Comparison of ENCODE assay signal across 7 mouse cellular contexts in the genomic region with DNA sequence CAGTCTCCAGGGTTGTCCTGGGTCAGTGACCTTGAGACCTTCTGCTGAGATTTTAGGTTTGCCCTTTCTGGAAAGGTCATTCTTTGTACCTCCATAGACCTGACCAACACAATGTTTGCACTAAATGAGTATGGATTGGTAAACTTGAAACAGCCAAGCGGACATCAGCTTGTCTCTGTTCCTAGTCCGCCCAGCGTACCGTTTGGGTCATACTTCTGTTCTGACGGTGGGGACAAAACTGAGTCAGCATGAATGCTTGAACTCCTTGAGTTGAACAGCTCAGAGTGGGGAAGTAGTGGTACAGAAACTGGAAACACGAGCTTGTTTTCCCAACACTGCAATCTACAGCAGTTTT. TPM values are rescaled to one million over a fixed set of nuclear protein-coding genes. Genes with fewer than 3 reads are reported as not detected.
DNase-seq lines count a peak whose midpoint lies in the region; ATAC-seq and TF ChIP-seq lines count a peak whose summit lies in the region.

No protein-coding gene starts in this region.

- no peak for DNase-seq in spleen, adult 2 months (ENCODE audit: low read depth in 1 of 2, low spot score in 2 of 2)
- no peak for DNase-seq in spleen, postnatal 14 days (ENCODE audit: low spot score in 2 of 2)
- DNase-seq in hindbrain, embryonic 14.5 days (ENCODE audit: low spot score) = peak; percentile 51
- DNase-seq in lung, postnatal 10 days = peak; percentile 36
- DNase-seq in gastrocnemius, postnatal 4 days (ENCODE audit: low spot score in 2 of 2) = no peak

- no peak for TF ChIP-seq POLR2A in spleen, adult 2 months (IDR thresholded peaks at IDR 0.05; ENCODE audit: low read depth, low read length)

- H3K4me2 ChIP-seq in embryonic facial prominence, embryonic 15.5 days (replicated peaks) = peak overlapping the region; percentile 77
- H3K4me2 ChIP-seq in hindbrain, embryonic 14.5 days (replicated peaks) = peak overlapping the region; percentile 72
- H3K4me2 ChIP-seq in stomach, embryonic 16.5 days (ENCODE audit: low read depth, low read length) = peak overlapping the region; percentile 77

- H3K36me3 ChIP-seq in spleen, adult 2 months (ENCODE audit: control insufficient read depth, insufficient read depth, low read length) = no peaks in the 10 kb centered on the region
- no peaks in the 10 kb centered on the region; the same call in 1 of the 2 replicates for H3K36me3 ChIP-seq in embryonic facial prominence, embryonic 15.5 days
- H3K36me3 ChIP-seq in hindbrain, embryonic 14.5 days (replicated peaks; ENCODE audit: control insufficient read depth, insufficient read depth) = no peaks in the 10 kb centered on the region; the same call in 1 of the 2 replicates
- H3K36me3 ChIP-seq in stomach, embryonic 16.5 days (ENCODE audit: control insufficient read depth, insufficient read depth, low read length) = no peaks in the 10 kb centered on the region

- TF ChIP-seq CTCF in spleen, adult 2 months (IDR thresholded peaks at IDR 0.05; ENCODE audit: extremely low read depth, insufficient read depth, insufficient read length, insufficient replicate concordance) = no peak

- no peak for ATAC-seq in embryonic facial prominence, embryonic 15.5 days (ENCODE audit: insufficient number of reproducible peaks, low FRiP score, low TSS enrichment, low read depth)
- ATAC-seq in hindbrain, embryonic 14.5 days (ENCODE audit: low FRiP score) = no peak
- ATAC-seq in stomach, embryonic 16.5 days (ENCODE audit: insufficient read depth, low FRiP score) = no peak

- peak overlapping the region; percentile 70 for H3K27ac ChIP-seq in spleen, adult 2 months (ENCODE audit: insufficient read depth, low read length)
- H3K27ac ChIP-seq in embryonic facial prominence, embryonic 15.5 days (replicated peaks) = peak overlapping the region; percentile 96
- peak overlapping the region; percentile 99 for H3K27ac ChIP-seq in hindbrain, embryonic 14.5 days
- peak overlapping the region; percentile 91 for H3K27ac ChIP-seq in stomach, embryonic 16.5 days (ENCODE audit: low read length)

- WGBS in spleen, adult 2 months = 16% methylated on average over 6 of the region's 6 CpGs
- 6% methylated on average over 6 of the region's 6 CpGs for WGBS in embryonic facial prominence, embryonic 15.5 days
- 8% methylated on average over 6 of the region's 6 CpGs for WGBS in hindbrain, embryonic 14.5 days
- WGBS in stomach, embryonic 16.5 days = 20% methylated on average over 6 of the region's 6 CpGs

- peak overlapping the region; percentile 93 for H3K9ac ChIP-seq in embryonic facial prominence, embryonic 15.5 days
- H3K9ac ChIP-seq in hindbrain, embryonic 14.5 days = peak overlapping the region; percentile 99
- H3K9ac ChIP-seq in stomach, embryonic 16.5 days (ENCODE audit: low read length) = peak overlapping the region; percentile 98

- H3K27me3 ChIP-seq in spleen, adult 2 months (ENCODE audit: control insufficient read depth, insufficient read depth, low read length) = peaks cover 13% of the 10 kb centered on the region
- H3K27me3 ChIP-seq in embryonic facial prominence, embryonic 15.5 days = no peaks in the 10 kb centered on the region
- no peaks in the 10 kb centered on the region for H3K27me3 ChIP-seq in hindbrain, embryonic 14.5 days (ENCODE audit: control insufficient read depth, insufficient read depth, low read length)
- no peaks in the 10 kb centered on the region for H3K27me3 ChIP-seq in stomach, embryonic 16.5 days (ENCODE audit: control insufficient read depth, insufficient read depth, low read length)

- H3K4me1 ChIP-seq in spleen, adult 2 months (ENCODE audit: control insufficient read depth, insufficient read depth, insufficient read length) = peaks cover 2% of the 10 kb centered on the region; the same call in 1 of the 2 replicates
- peaks cover 20% of the 10 kb centered on the region for H3K4me1 ChIP-seq in embryonic facial prominence, embryonic 15.5 days
- peaks cover 51% of the 10 kb centered on the region for H3K4me1 ChIP-seq in hindbrain, embryonic 14.5 days (replicated peaks; ENCODE audit: control insufficient read depth, insufficient read depth, low read length)
- peaks cover 15% of the 10 kb centered on the region for H3K4me1 ChIP-seq in stomach, embryonic 16.5 days (ENCODE audit: control insufficient read depth, insufficient read depth, low read length)

- H3K9me3 ChIP-seq in embryonic facial prominence, embryonic 15.5 days (replicated peaks) = no peaks in the 10 kb centered on the region
- H3K9me3 ChIP-seq in hindbrain, embryonic 14.5 days (ENCODE audit: control insufficient read depth, low read length) = no peaks in the 10 kb centered on the region
- H3K9me3 ChIP-seq in stomach, embryonic 16.5 days (replicated peaks; ENCODE audit: control insufficient read depth, low read length) = no peaks in the 10 kb centered on the region

- H3K4me3 ChIP-seq in spleen, adult 2 months (ENCODE audit: extremely low read depth, insufficient read depth, insufficient read length) = peak overlapping the region; percentile 61
- H3K4me3 ChIP-seq in embryonic facial prominence, embryonic 15.5 days (replicated peaks) = peak overlapping the region; percentile 91
- peak overlapping the region; percentile 95 for H3K4me3 ChIP-seq in hindbrain, embryonic 14.5 days (replicated peaks; ENCODE audit: low read length)
- peak overlapping the region; percentile 88 for H3K4me3 ChIP-seq in stomach, embryonic 16.5 days (replicated peaks; ENCODE audit: low read length)

RNA-seq across cellular contexts. Expression of gene Wdfy3, which starts 0.7 kb away (rescaled TPM):
- 12.0 TPM in 2 replicates for polyA plus RNA-seq in spleen, adult 2 months (2012; rRNA removed)
- 16.4 and 16.9 TPM in 2 replicates for polyA plus RNA-seq in embryonic facial prominence, embryonic 15.5 days (2015; fragmentation: Nextera tagmentation; extraction: Ambion mirVana)
- 35.3 and 36.2 TPM in 2 replicates for polyA plus RNA-seq in hindbrain, embryonic 14.5 days (2014; fragmentation: Nextera tagmentation; extraction: Ambion mirVana)
- polyA plus RNA-seq in stomach, embryonic 16.5 days (2015; fragmentation: Nextera tagmentation; extraction: Ambion mirVana) = 11.4 and 11.8 TPM in 2 replicates
- total RNA-seq in gastrocnemius, postnatal 4 days (2021) = 10 to 100 TPM; 40.9 to 41.4 TPM

Comparison
In these comparisons a context has a peak if more than half of its experiments do, and no peak if none do; other contexts are left out.
1. DNase-seq: peak in hindbrain, embryonic 14.5 days (single experiment) and lung, postnatal 10 days (single experiment); none in spleen, adult 2 months (0 of 2), spleen, postnatal 14 days (0 of 2) and gastrocnemius, postnatal 4 days (0 of 2).
2. Peak in every context shown above with its lines, with median percentiles within 50 percentile points of each other: H3K27ac ChIP-seq, H3K4me3 ChIP-seq, H3K4me2 ChIP-seq and H3K9ac ChIP-seq.